Mouse (Mus musculus) forebrain, postnatal 0 days (tissue): ENCODE data around the gene Brip1. TPM values are rescaled to one million over a fixed set of nuclear protein-coding genes. Genes with fewer than 3 reads are reported as not detected.
"Not testable (repeated sequence)": the region's sequence is repeated elsewhere in the genome, so short reads cannot be mapped to it uniquely, and the experiment has no call there.

Experiments
- ATAC-seq: fragments of 200-750 bp; cut with Nextera tagmentation; 2 replicates; pipeline ENCODE4 v1.8.0; 2017; ENCODE audit warnings: mild to moderate bottlenecking, moderate library complexity
- DNase-seq: peaks from one replicate; pipeline ENCODE4 v3.0.0-alpha.2; 2015
- H3K27ac ChIP-seq: fragments of 300-500 bp; sonication (generic); 2 replicates; pipeline ENCODE4 v1.5.1; 2014; ENCODE audit warnings: low read depth, mild to moderate bottlenecking, antibody characterized with exemption, low read length, moderate library complexity, mixed read lengths
- H3K27me3 ChIP-seq: fragments of 300-500 bp; sonication (generic); 2 replicates; pipeline ENCODE4 v1.6.1; 2014; ENCODE audit warnings: mild to moderate bottlenecking, low read length, mixed read lengths; ENCODE audit not compliant: insufficient read depth
- H3K36me3 ChIP-seq: fragments of 300-500 bp; sonication (generic); 2 replicates; pipeline ENCODE4 v1.6.1; 2014; ENCODE audit warnings: mild to moderate bottlenecking, moderate library complexity; ENCODE audit not compliant: insufficient read depth
- H3K4me1 ChIP-seq: fragments of 300-500 bp; sonication (generic); 2 replicates; pipeline ENCODE4 v1.6.1; 2014; ENCODE audit warnings: antibody characterized with exemption; ENCODE audit not compliant: insufficient read depth
- H3K4me2 ChIP-seq: fragments of 300-500 bp; sonication (generic); 2 replicates; pipeline ENCODE4 v1.6.1; 2014; ENCODE audit warnings: low read depth, mild to moderate bottlenecking, moderate library complexity
- H3K4me3 ChIP-seq: fragments of 300-500 bp; sonication (generic); 2 replicates; pipeline ENCODE4 v1.5.1; 2014; ENCODE audit warnings: low read depth, low read length, mixed read lengths
- H3K9ac ChIP-seq: fragments of 300-500 bp; sonication (generic); 2 replicates; pipeline ENCODE4 v1.6.1; 2014; ENCODE audit warnings: mild to moderate bottlenecking
- H3K9me3 ChIP-seq: fragments of 300-500 bp; sonication (generic); 2 replicates; pipeline ENCODE4 v1.6.1; 2016; ENCODE audit warnings: low read length
- CTCF ChIP-seq: sonication (generic); IDR thresholded peaks from 2 replicates; pipeline ENCODE4 v1.5.1; 2016; ENCODE audit warnings: antibody characterized with exemption, control low read depth, low read depth
- WGBS: fragments of 180-500 bp; shearing (Covaris S2); extraction: QIAGEN DNeasy Blood & Tissue Kit; methylation state at CpG from one replicate; pipeline ENCODE4 v1.1.7; 2014; 5-methylcytosine and 5-hydroxymethylcytosine counted together
- polyA plus RNA-seq: library from polyadenylated mRNA; unstranded; fragments of >200 nt; fragmentation: Nextera tagmentation; extraction: Ambion mirVana; gene quantifications from 2 replicates; pipeline ENCODE4 v1.2.1, GENCODE M21; 2015
- total RNA-seq: library from RNA; depleted of rRNA; stranded (reverse); fragments of >200 nt; gene quantifications from 2 replicates; pipeline ENCODE4 v1.2.3, GENCODE M21; 2014

The Brip1 gene
- total and polyA plus RNA-seq, 2 experiments from 2014 or later = 1.2 to 3.4 TPM

DNA sequence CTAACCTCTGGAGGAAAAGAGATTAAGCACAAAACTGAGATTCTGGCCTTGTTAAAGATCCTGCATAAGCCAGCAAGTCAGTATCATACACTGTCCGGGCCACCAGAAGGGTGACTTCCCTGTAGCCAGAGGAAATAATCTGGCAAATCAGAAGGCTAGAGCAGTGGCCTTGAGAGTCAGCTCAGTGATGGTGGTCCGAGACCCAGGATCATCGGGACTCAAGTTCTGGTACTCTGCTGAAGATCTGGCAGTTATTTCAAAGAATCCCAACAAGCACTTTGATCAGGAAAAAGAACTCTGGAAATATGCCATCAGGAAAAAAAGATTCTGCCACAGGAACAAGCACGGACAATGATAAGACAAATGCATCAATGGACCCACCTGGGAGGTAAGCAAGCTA lies 4.9 kb upstream of the Brip1 start:
- Histone ChIP-seq H3K36me3 (peaks cover 32% of the 10 kb centered on the region), H3K4me2 (no peak overlapping the region), H3K9ac (no peak overlapping the region), H3K27ac (no peak overlapping the region), H3K9me3 (0 out of 2 replicates have a peak, but pooled peaks cover 9% of the 10 kb centered on the region), H3K4me1 (0 out of 2 replicates have a peak, but pooled peaks cover 6% of the 10 kb centered on the region), H3K4me3 (no peak overlapping the region), H3K27me3 (no peaks in the 10 kb centered on the region)
- ATAC-seq (no peak), DNase-seq (no peak)
- no peak for TF ChIP-seq CTCF
- 97% methylated on average over 4 of the region's 4 CpGs for WGBS

GRCm38 (mm10) chr11:86205031-86205430 lies 4.0 kb upstream of the Brip1 start:
- H3K9ac ChIP-seq = no peak overlapping the region
- DNase-seq (no peak), ATAC-seq (no peak)
- 0 out of 2 replicates have a peak, but pooled peaks cover 6% of the 10 kb centered on the region for H3K4me1 ChIP-seq
- TF ChIP-seq CTCF = no peak
- H3K27ac ChIP-seq = no peak overlapping the region
- no peak overlapping the region for H3K4me3 ChIP-seq
- 0 out of 2 replicates have a peak, but pooled peaks cover 9% of the 10 kb centered on the region for H3K9me3 ChIP-seq
- H3K27me3 ChIP-seq = no peaks in the 10 kb centered on the region
- 97% methylated on average over 5 of the region's 5 CpGs for WGBS
- no peak overlapping the region for H3K4me2 ChIP-seq
- peaks cover 32% of the 10 kb centered on the region for H3K36me3 ChIP-seq

DNA sequence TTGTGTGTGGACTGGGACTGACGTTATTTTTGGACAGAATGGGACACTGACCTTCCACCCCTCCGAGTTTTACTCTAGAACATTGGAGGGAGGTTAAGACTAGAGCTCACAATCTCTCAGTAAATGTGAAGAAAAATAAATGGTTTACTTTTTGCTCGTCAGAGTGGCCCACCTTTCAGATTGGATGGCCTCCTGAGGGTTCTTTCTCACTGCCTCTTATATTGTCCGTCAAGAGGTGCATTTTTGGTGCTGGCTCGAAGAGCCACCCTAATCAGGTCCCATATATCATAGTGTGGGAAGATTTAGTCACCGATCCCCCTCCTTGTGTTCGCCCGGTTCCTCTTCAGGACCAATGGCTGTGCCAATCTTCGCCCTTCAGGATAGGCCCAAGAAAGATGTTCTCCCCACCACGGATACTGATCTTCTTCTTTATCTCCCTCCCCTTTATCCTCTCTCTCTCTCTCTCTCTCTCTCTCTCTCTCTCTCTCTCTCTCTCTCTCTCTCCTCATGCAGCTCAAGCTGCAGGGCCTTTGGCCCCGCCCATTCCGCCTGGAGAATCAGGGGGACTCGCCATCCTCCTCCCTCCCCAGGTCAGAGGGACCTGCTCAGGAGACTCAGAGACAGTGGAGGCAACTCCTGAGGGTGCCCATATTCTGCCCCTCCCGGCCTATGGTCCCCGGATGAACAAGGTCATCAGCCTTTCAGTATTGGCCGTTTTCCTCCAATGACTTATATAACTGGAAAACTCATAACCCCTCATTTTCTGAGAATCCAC lies 1.1 kb upstream of the Brip1 start:
- Histone ChIP-seq H3K36me3 (peaks cover 15% of the 10 kb centered on the region), H3K9ac (peak overlapping the region; percentile 66), H3K27me3 (no peaks in the 10 kb centered on the region), H3K4me2 (peak overlapping the region; percentile 75), H3K9me3 (0 out of 2 replicates have a peak, but pooled peaks cover 9% of the 10 kb centered on the region), H3K4me3 (peak overlapping the region; percentile 85), H3K4me1 (0 out of 2 replicates have a peak, but pooled peaks cover 6% of the 10 kb centered on the region), H3K27ac (peak overlapping the region; percentile 86; the same call in 1 of the 2 replicates)
- 51% methylated on average over 16 of the region's 16 CpGs for WGBS
- DNase-seq (peak; percentile 1), ATAC-seq (no peak)
- no peak for TF ChIP-seq CTCF

DNA sequence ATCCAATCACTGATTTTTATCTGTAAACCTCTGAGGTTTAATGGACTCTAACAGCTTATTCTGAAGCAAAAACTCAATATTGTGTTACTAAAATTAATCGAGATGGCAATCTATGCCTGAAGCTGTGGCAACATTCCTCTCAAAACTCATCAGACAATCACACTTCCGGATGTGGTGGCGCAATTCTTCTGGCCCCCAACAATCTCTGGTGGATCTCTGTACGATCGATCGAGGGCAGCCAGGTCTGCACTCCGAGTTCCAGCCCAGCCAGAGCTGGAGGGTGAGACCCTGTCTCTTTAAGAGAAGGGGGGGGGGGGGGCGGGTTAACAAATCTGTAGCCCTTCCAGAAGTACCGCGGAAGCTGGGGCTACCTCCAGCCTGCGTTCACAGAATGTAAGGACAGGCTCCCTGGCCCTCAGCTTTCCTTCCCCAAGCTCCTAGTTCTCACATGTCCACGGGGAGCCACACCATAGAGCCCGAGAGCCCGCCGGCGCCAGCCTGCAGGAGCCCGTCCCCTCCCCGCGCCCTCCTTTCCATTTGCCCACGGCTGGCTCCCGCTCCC lies 452 bp downstream of the Brip1 start:
- peaks cover 5% of the 10 kb centered on the region; the same call in 1 of the 2 replicates for H3K36me3 ChIP-seq
- 0 out of 2 replicates have a peak, but pooled peaks cover 9% of the 10 kb centered on the region for H3K9me3 ChIP-seq
- no peak for DNase-seq
- TF ChIP-seq CTCF = no peak
- peak; percentile 66 for ATAC-seq
- H3K4me3 ChIP-seq = peak overlapping the region; percentile 85
- H3K4me1 ChIP-seq = 0 out of 2 replicates have a peak, but pooled peaks cover 6% of the 10 kb centered on the region
- H3K9ac ChIP-seq = peak overlapping the region; percentile 43
- H3K27me3 ChIP-seq = no peaks in the 10 kb centered on the region
- under 1% methylated on average over 18 of the region's 21 CpGs for WGBS
- peak overlapping the region; percentile 75 for H3K4me2 ChIP-seq
- peak overlapping the region; percentile 52; the same call in 1 of the 2 replicates for H3K27ac ChIP-seq

GRCm38 (mm10) chr11:86199733-86200132 lies 1.3 kb downstream of the Brip1 start:
- no peaks in the 10 kb centered on the region for H3K27me3 ChIP-seq
- 0 out of 2 replicates have a peak overlapping the region, but pooled peaks have one; percentile 75 for H3K4me2 ChIP-seq
- no peak for TF ChIP-seq CTCF
- ATAC-seq (no peak), DNase-seq (no peak)
- H3K4me3 ChIP-seq = no peak overlapping the region
- H3K27ac ChIP-seq = no peak overlapping the region
- H3K9ac ChIP-seq = no peak overlapping the region
- 56% methylated on average over 4 of the region's 4 CpGs for WGBS
- H3K36me3 ChIP-seq = no peaks in the 10 kb centered on the region
- 0 out of 2 replicates have a peak, but pooled peaks cover 5% of the 10 kb centered on the region for H3K9me3 ChIP-seq
- H3K4me1 ChIP-seq = 0 out of 2 replicates have a peak, but pooled peaks cover 6% of the 10 kb centered on the region

GRCm38 (mm10) chr11:86185224-86185623 lies 15.8 kb downstream of the Brip1 start:
- not testable (repeated sequence) for DNase-seq, H3K27me3 ChIP-seq, H3K4me3 ChIP-seq, H3K27ac ChIP-seq, H3K4me2 ChIP-seq, H3K4me1 ChIP-seq, ATAC-seq, H3K9ac ChIP-seq, H3K9me3 ChIP-seq, H3K36me3 ChIP-seq
- WGBS = 88% methylated on average over 7 of the region's 7 CpGs

DNA sequence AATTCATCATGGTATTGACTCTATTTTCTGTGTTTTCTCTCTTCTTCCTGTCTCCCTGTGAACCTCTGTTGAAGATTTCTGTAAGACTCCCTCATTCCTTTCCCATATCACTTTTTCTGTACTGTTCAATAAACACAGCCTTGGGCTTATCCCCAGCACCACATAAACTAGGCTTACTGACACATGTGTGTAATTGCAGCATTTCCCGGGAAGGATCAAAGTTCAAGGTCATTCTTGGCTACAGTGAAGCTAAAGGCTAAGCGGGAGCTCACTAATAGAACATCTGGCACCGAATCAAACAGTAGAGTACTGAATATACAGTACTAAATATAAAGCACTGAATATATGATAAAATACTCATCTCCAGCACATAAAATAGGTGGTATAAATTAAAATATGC lies 25.2 kb downstream of the Brip1 start:
- no peak overlapping the region for H3K4me2 ChIP-seq
- 83% methylated on average over 3 of the region's 3 CpGs for WGBS
- H3K4me3 ChIP-seq = no peak overlapping the region
- DNase-seq (no peak), ATAC-seq (no peak)
- no peaks in the 10 kb centered on the region for H3K36me3 ChIP-seq
- H3K4me1 ChIP-seq = no peaks in the 10 kb centered on the region
- no peak for TF ChIP-seq CTCF
- H3K27ac ChIP-seq = no peak overlapping the region
- no peak overlapping the region for H3K9ac ChIP-seq
- no peaks in the 10 kb centered on the region for H3K27me3 ChIP-seq
- H3K9me3 ChIP-seq = no peaks in the 10 kb centered on the region
